Mouse (Mus musculus): ENCODE data around the gene Poldip3. TPM values are rescaled to one million over a fixed set of nuclear protein-coding genes. Genes with fewer than 3 reads are reported as not detected.

Gene Poldip3
- polyA plus RNA-seq, 1 experiment from 2014 or later: 189 TPM

- no peak overlapping the region for H3K4me3 ChIP-seq
- no peak for DNase-seq (ENCODE audit: low spot score)
- H3K4me1 ChIP-seq: peaks cover 48% of the 10 kb centered on the region
- H3K27ac ChIP-seq (replicated peaks): no peak overlapping the region
- H3K36me3 ChIP-seq: no peaks in the 10 kb centered on the region
- 87% methylated on average over 13 of the region's 13 CpGs for WGBS
- H3K27me3 ChIP-seq (ENCODE audit: low read depth, poor library complexity, severe bottlenecking): peaks cover 56% of the 10 kb centered on the region
- no peaks in the 10 kb centered on the region for H3K9me3 ChIP-seq (replicated peaks)
These were observed 62.4 kb downstream of the Poldip3 start for GRCm38 (mm10) chr15:83086636-83087328.

- H3K27me3 ChIP-seq (ENCODE audit: low read depth, poor library complexity, severe bottlenecking): peaks cover 53% of the 10 kb centered on the region
- no peak overlapping the region for H3K4me3 ChIP-seq
- no peaks in the 10 kb centered on the region for H3K9me3 ChIP-seq (replicated peaks)
- 33% methylated on average over 7 of the region's 7 CpGs for WGBS
- no peaks in the 10 kb centered on the region for H3K36me3 ChIP-seq
- DNase-seq (ENCODE audit: low spot score): peak; percentile 53
- H3K4me1 ChIP-seq: peaks cover 51% of the 10 kb centered on the region
- H3K27ac ChIP-seq (replicated peaks): no peak overlapping the region
These were observed 63.3 kb downstream of the Poldip3 start for GRCm38 (mm10) chr15:83085901-83086300.

- peaks cover 43% of the 10 kb centered on the region for H3K4me1 ChIP-seq
- no peaks in the 10 kb centered on the region for H3K36me3 ChIP-seq
- peaks cover 35% of the 10 kb centered on the region for H3K27me3 ChIP-seq (ENCODE audit: low read depth, poor library complexity, severe bottlenecking)
- H3K9me3 ChIP-seq (replicated peaks): no peaks in the 10 kb centered on the region
- WGBS: 72% methylated on average over 13 of the region's 13 CpGs
- H3K4me3 ChIP-seq: no peak overlapping the region
- DNase-seq (ENCODE audit: low spot score): no peak
- H3K27ac ChIP-seq (replicated peaks): no peak overlapping the region; the same call in 1 of the 2 replicates
These were observed 65.1 kb downstream of the Poldip3 start for GRCm38 (mm10) chr15:83084022-83084640.

DNA sequence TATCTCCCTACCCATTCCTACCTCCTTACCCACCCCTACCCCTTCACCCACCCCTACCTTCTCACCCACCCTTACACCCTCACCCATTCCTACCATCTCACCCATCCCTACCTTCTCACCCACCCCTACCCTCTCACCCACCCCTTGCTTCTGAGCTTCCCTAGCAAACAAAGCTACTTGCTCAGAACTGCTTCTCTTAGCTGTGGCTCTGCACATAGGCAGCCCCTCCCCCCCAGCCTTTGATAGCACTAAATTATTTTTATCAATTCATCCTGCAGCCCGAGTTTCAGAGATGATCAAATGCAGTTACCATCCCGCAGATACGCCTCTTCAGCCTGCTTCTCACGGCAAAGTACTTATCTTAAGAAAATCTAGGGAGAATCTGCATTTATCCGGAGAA, 65.7 kb downstream of the Poldip3 start:
- Histone ChIP-seq H3K4me3 (no peak overlapping the region), H3K9me3 (replicated peaks) (no peaks in the 10 kb centered on the region), H3K36me3 (no peaks in the 10 kb centered on the region), H3K27ac (replicated peaks) (peak overlapping the region; percentile 46; the same call in 1 of the 2 replicates), H3K27me3 (ENCODE audit: low read depth, poor library complexity, severe bottlenecking) (peaks cover 29% of the 10 kb centered on the region), H3K4me1 (peaks cover 37% of the 10 kb centered on the region)
- 77% methylated on average over 5 of the region's 5 CpGs for WGBS
- DNase-seq (ENCODE audit: low spot score): no peak

Other genes with a start within 250 kb of the Poldip3 start
- gene Tcf20, start 161.5 kb downstream of the Poldip3 start, polyA plus RNA-seq (2016; fragmentation: Nextera tagmentation; extraction: Ambion mirVana): 7.5 and 8.4 TPM in 2 replicates
- 4.3 and 4.6 TPM in 2 replicates for gene Nfam1, start 116.1 kb downstream of the Poldip3 start, polyA plus RNA-seq (2016; fragmentation: Nextera tagmentation; extraction: Ambion mirVana)
- 54.2 and 56.0 TPM in 2 replicates for gene Serhl, start 59.9 kb downstream of the Poldip3 start, polyA plus RNA-seq (2016; fragmentation: Nextera tagmentation; extraction: Ambion mirVana)
- gene Rrp7a, start 26.6 kb downstream of the Poldip3 start, polyA plus RNA-seq (2016; fragmentation: Nextera tagmentation; extraction: Ambion mirVana): 88.1 and 91.4 TPM in 2 replicates
- gene Cyb5r3, start 23.2 kb upstream of the Poldip3 start, polyA plus RNA-seq (2016; fragmentation: Nextera tagmentation; extraction: Ambion mirVana): 218 and 255 TPM in 2 replicates
- gene A4galt, start 102.4 kb upstream of the Poldip3 start, polyA plus RNA-seq (2016; fragmentation: Nextera tagmentation; extraction: Ambion mirVana): 0.75 and 1.7 TPM in 2 replicates
- 29.2 and 32.8 TPM in 2 replicates for gene Arfgap3, start 200.9 kb upstream of the Poldip3 start, polyA plus RNA-seq (2016; fragmentation: Nextera tagmentation; extraction: Ambion mirVana)

Data from midbrain, embryonic 10.5 days (tissue).